Mouse (Mus musculus) stomach, embryonic 14.5 days (tissue): ENCODE data around the gene Tfap4. TPM values are rescaled to one million over a fixed set of nuclear protein-coding genes. Genes with fewer than 3 reads are reported as not detected.

Source experiments
- ATAC-seq: fragments of 200-750 bp; cut with Nextera tagmentation; 2 replicates; pipeline ENCODE4 v1.8.0; 2017; ENCODE audit warnings: low read depth, moderate TSS enrichment; ENCODE audit not compliant: insufficient number of reproducible peaks, insufficient read depth, low FRiP score
- H3K27ac ChIP-seq: fragments of 300-500 bp; sonication (generic); 2 replicates; pipeline ENCODE4 v1.5.1; 2014; ENCODE audit warnings: mild to moderate bottlenecking, low read length, moderate library complexity, mixed read lengths
- H3K27me3 ChIP-seq: fragments of 300-500 bp; sonication (generic); 2 replicates; pipeline ENCODE4 v1.6.1; 2014; ENCODE audit warnings: low read length, control low read depth, mixed read lengths; ENCODE audit not compliant: control insufficient read depth, insufficient read depth
- H3K36me3 ChIP-seq: fragments of 300-500 bp; sonication (generic); 2 replicates; pipeline ENCODE4 v1.6.1; 2014; ENCODE audit warnings: mild to moderate bottlenecking, control low read depth, low read length, moderate library complexity, mixed read lengths; ENCODE audit not compliant: control insufficient read depth, insufficient read depth
- H3K4me1 ChIP-seq: fragments of 300-500 bp; sonication (generic); 2 replicates; pipeline ENCODE4 v1.6.1; 2014; ENCODE audit warnings: low read length, control low read depth, mixed read lengths; ENCODE audit not compliant: control insufficient read depth, insufficient read depth
- H3K4me2 ChIP-seq: fragments of 300-500 bp; sonication (generic); replicated peaks from 2 replicates; pipeline ENCODE4 v1.6.1; 2014; ENCODE audit warnings: low read depth, low read length, control low read depth
- H3K4me3 ChIP-seq: fragments of 300-500 bp; sonication (generic); 2 replicates; pipeline ENCODE4 v1.5.1; 2014; ENCODE audit warnings: low read depth, low read length, control low read depth
- H3K9ac ChIP-seq: fragments of 300-500 bp; sonication (generic); replicated peaks from 2 replicates; pipeline ENCODE4 v1.6.1; 2014; ENCODE audit warnings: low read depth, mild to moderate bottlenecking, control low read depth, low read length, moderate library complexity, mixed read lengths
- H3K9me3 ChIP-seq: fragments of 300-500 bp; sonication (generic); 2 replicates; pipeline ENCODE4 v1.6.1; 2016; ENCODE audit warnings: low read depth, low read length, control low read depth; ENCODE audit not compliant: control insufficient read depth
- WGBS: fragments of 180-500 bp; shearing (Covaris S2); extraction: QIAGEN DNeasy Blood & Tissue Kit; methylation state at CpG from one replicate; pipeline ENCODE4 v1.1.7; 2014; 5-methylcytosine and 5-hydroxymethylcytosine counted together
- polyA plus RNA-seq: library from polyadenylated mRNA; unstranded; fragments of >200 nt; fragmentation: Nextera tagmentation; extraction: Ambion mirVana; gene quantifications from 2 replicates; pipeline ENCODE4 v1.2.1, GENCODE M21; 2014

Tfap4 gene
- polyA plus RNA-seq, 1 experiment from 2014 or later: 24.9 TPM

DNA sequence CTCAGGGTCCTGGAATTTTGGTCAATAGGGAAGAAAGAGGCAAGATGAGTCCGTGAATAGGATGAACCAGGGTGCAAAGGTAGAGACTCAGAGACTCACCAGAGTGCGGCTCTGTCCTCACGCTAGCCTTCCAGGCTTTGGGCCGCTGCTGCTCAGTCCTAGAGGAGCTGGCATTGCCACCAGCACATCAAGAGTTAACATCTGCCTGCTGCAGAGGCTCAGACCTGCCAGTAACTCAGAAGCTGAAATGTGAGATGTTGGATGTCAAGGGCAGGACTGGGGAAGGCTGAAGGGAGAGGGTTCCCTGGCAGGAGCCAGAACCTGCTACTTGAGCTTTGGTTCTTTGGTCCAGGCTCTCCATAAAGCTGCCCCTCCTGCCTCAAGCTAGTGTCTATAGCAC is 11.1 kb upstream of the Tfap4 start:
- 60% methylated on average over 4 of the region's 4 CpGs for WGBS
- no peaks in the 10 kb centered on the region for H3K27me3 ChIP-seq
- no peak overlapping the region for H3K9ac ChIP-seq
- no peak overlapping the region for H3K4me2 ChIP-seq
- H3K9me3 ChIP-seq: no peaks in the 10 kb centered on the region
- no peak overlapping the region for H3K4me3 ChIP-seq
- no peaks in the 10 kb centered on the region for H3K36me3 ChIP-seq
- H3K27ac ChIP-seq: no peak overlapping the region
- H3K4me1 ChIP-seq: no peaks in the 10 kb centered on the region
- no peak for ATAC-seq

DNA sequence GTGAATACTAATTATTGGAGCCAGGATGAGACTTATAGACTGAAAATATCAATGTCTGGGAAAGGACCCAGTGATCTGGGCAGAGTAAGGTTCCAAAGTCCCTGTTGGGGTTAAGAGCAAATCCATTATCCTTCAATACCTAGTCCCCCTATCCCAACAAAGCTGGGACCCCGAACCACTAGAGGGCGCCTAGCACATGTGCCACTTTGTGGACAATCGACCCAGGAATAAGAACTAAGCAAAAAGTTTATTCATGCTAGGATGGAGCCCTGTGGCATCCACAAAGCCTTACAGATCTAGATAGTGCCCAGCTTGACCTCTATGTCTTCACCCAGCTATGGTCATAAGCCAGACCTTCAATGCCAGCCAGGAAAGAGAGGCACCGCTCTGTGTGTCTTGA is 8.3 kb upstream of the Tfap4 start:
- Histone ChIP-seq H3K27me3 (no peaks in the 10 kb centered on the region), H3K36me3 (no peaks in the 10 kb centered on the region), H3K4me1 (no peaks in the 10 kb centered on the region), H3K4me3 (no peak overlapping the region), H3K27ac (no peak overlapping the region), H3K4me2 (no peak overlapping the region), H3K9ac (no peak overlapping the region), H3K9me3 (no peaks in the 10 kb centered on the region)
- peak; percentile 67; the same call in 1 of the 2 replicates for ATAC-seq
- 15% methylated on average over 4 of the region's 4 CpGs for WGBS

DNA sequence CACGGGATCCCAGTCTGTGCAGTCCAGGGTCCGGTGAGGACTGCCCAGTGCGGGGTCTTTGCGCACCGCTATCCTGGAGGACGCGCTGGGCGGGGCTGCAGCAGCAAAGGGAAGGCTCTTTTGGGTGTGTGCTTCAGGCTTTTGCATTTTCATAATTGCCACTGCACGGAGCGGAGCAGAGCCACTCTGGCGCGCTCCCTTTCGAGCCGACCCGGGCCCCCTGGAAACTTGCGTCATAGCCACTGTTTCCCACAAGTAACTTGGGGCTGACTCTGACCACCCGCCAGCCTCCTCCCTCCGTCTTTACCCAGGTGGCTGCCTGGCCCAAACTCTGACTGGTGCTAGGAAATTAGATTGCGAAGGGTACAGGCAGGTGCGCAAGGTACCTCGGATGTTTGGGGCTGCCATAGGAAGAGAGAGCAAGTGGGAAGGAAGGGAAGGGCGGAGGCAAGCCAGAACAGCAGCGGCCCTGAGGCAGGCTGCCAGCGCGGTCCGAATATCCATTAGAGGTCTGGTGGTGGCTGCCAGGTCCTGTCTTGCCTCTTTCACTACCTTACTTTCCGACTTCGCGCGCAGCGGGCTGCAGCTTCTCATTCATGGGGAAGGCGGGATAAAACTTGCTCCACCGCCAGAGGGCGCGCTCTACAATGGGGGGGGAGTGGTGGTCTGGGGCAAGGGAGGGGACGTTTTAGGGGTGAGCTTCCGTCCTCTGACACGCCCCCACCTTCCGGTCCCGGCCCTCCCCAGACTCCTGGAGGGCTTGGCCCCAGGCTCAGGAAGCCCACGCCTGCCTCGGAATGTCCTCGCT is 695 bp upstream of the Tfap4 start:
- Histone ChIP-seq H3K9ac (peak overlapping the region; percentile 77; the same call in 1 of the 2 replicates), H3K4me3 (peak overlapping the region; percentile 81), H3K27ac (peak overlapping the region; percentile 93), H3K4me2 (peak overlapping the region; percentile 57), H3K27me3 (no peaks in the 10 kb centered on the region), H3K36me3 (no peaks in the 10 kb centered on the region), H3K4me1 (peaks cover 14% of the 10 kb centered on the region), H3K9me3 (no peaks in the 10 kb centered on the region)
- peak; percentile 20 for ATAC-seq
- WGBS: under 1% methylated on average over 43 of the region's 43 CpGs

DNA sequence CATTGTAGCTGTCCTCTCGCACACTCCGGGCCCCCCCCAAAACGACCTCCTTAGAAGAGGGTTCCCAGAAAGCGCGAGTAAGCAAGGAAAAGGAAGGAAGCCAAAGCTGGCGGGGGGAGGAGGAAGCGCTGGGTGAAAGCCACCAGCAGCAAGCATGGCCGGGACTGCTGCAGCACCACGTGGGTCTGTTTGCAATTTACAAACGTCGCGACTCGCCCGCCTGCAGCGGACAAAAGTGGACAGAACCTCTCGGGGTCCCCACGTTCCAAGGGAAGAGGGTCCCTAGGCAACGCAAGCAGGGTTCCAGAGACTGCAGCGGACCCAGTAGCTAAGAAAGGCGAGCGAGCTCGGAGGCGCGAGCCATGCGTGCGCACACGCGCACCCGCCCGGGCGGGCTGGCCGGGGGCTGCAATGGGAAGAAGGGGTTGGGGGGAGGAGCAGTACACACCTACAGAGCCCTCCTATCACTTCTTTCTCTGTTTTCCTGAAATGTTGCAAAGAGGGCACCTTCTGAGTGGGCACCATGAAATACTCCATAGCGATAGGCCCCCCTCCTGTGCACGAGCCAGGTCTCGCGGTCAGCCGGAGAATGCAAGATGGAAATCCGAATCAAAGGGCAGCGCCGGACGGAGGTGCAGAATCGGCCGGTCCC is 548 bp downstream of the Tfap4 start:
- no peaks in the 10 kb centered on the region for H3K27me3 ChIP-seq
- H3K9me3 ChIP-seq: no peaks in the 10 kb centered on the region
- ATAC-seq: peak; percentile 12; the same call in 1 of the 2 replicates
- H3K4me2 ChIP-seq: peak overlapping the region; percentile 57
- peak overlapping the region; percentile 81 for H3K4me3 ChIP-seq
- H3K27ac ChIP-seq: peak overlapping the region; percentile 93
- under 1% methylated on average over 43 of the region's 43 CpGs for WGBS
- H3K36me3 ChIP-seq: no peaks in the 10 kb centered on the region
- H3K4me1 ChIP-seq: peaks cover 17% of the 10 kb centered on the region
- peak overlapping the region; percentile 77 for H3K9ac ChIP-seq

DNA sequence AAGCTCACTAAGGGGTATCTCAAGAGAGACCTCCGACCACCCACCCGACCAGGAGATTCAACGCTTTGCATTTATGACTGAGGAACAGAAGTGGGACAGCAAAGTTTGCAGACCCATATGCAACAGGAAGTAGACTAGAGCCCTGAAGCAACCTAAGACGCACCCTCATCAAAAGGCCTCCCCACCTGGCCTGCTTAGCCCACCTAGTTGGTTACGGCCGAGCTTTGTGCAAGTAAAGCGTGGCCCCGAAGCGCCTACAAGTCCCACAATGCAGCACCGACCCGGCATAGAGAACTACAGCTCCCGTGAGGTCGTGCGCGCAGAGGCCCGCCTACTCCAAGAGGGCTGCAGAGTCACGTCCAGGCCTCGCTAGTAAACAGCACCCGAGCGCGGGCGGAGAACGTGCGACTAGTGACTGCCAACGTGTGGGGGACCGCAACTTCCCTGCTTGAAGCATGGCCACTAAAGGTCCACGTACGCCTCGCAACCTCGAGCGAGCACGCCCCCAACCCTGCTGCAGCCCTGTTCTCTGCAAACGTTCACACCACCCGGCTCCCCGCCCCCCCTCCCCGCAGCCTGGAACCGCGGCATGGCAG is 1.2 kb downstream of the Tfap4 start:
- peak overlapping the region; percentile 57 for H3K4me2 ChIP-seq
- peak; percentile 90 for ATAC-seq
- H3K9me3 ChIP-seq: no peaks in the 10 kb centered on the region
- H3K9ac ChIP-seq: peak overlapping the region; percentile 77
- peaks cover 24% of the 10 kb centered on the region for H3K4me1 ChIP-seq
- H3K27me3 ChIP-seq: no peaks in the 10 kb centered on the region
- H3K36me3 ChIP-seq: no peaks in the 10 kb centered on the region
- WGBS: under 1% methylated on average over 38 of the region's 38 CpGs
- peak overlapping the region; percentile 93 for H3K27ac ChIP-seq
- peak overlapping the region; percentile 81 for H3K4me3 ChIP-seq

DNA sequence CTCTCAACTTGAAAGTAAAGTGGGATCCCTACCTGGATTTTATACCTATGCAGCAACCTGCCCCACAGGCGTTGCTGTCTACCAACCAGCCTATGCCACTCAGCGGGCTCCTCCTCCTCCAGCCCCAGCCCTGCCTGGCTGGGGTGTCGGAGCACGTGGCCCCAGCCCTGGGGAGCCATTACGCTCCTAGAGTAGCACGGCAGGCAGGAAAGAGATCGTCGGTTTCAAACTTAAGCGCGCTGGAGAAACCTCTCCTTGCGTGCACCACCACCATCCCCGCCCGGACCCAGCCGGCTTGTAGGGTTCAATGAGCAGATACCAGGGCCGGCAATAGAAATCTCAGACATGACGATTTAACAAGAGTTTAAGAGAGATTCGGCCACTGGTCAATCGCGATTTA is 1.7 kb downstream of the Tfap4 start:
- Histone ChIP-seq H3K4me1 (peaks cover 29% of the 10 kb centered on the region), H3K27ac (peak overlapping the region; percentile 93), H3K9me3 (no peaks in the 10 kb centered on the region), H3K27me3 (no peaks in the 10 kb centered on the region), H3K36me3 (no peaks in the 10 kb centered on the region; the same call in 1 of the 2 replicates), H3K4me2 (peak overlapping the region; percentile 57), H3K9ac (peak overlapping the region; percentile 77), H3K4me3 (peak overlapping the region; percentile 81)
- under 1% methylated on average over 19 of the region's 19 CpGs for WGBS
- peak; percentile 50 for ATAC-seq

DNA sequence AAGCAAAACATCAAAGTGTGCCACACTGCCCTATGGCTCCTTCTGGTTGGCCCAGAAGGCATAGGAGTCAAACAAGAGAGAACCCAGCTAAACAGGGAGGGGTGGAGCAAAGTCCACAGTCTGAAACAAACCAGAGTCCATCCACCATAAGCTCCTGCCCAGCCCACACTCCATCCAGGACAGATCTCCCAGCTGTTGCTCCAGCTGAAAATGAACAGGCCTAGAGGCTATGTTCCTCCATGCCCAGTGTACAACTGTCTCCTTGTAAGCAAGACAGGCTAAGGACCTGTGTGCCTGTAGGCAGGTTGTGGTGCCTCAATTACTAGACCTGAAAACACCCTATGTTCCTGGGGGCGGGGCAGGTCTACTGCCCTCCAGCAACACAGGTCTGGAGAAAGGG is 2.6 kb downstream of the Tfap4 start:
- Histone ChIP-seq H3K4me2 (peak overlapping the region; percentile 57), H3K9ac (peak overlapping the region; percentile 77; the same call in 1 of the 2 replicates), H3K4me3 (peak overlapping the region; percentile 81; the same call in 1 of the 2 replicates), H3K9me3 (no peaks in the 10 kb centered on the region), H3K27ac (peak overlapping the region; percentile 93), H3K4me1 (peaks cover 35% of the 10 kb centered on the region), H3K27me3 (no peaks in the 10 kb centered on the region), H3K36me3 (no peaks in the 10 kb centered on the region; the same call in 1 of the 2 replicates)
- 73% methylated on average over 1 of the region's 1 CpGs for WGBS
- ATAC-seq: 0 out of 2 replicates have a peak, but pooled peaks have one; percentile 26

DNA sequence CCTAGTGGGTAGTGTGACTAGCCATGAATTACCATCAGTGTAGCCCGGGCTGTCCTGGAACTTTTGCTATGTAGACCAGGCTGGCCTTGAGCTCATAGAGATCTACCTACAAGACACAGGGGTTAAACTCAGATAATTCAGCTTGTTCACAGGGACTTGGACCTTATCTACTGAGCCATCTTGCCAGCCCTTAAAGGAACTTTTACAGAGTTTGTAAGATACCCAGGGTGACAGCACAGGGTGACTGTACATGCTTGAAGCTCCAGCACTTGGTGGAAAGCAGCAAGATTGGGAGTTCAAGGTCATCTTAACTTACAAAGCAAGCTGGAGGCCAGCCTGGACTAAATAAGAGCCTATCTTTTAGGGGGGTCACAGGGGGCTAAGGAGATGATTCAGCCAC is 4.1 kb downstream of the Tfap4 start:
- no peak for ATAC-seq
- no peak overlapping the region for H3K4me2 ChIP-seq
- 91% methylated on average over 1 of the region's 1 CpGs for WGBS
- no peak overlapping the region for H3K9ac ChIP-seq
- H3K4me3 ChIP-seq: no peak overlapping the region
- H3K36me3 ChIP-seq: peaks cover 9% of the 10 kb centered on the region; the same call in 1 of the 2 replicates
- H3K4me1 ChIP-seq: peaks cover 35% of the 10 kb centered on the region
- no peaks in the 10 kb centered on the region for H3K9me3 ChIP-seq
- no peak overlapping the region for H3K27ac ChIP-seq
- no peaks in the 10 kb centered on the region for H3K27me3 ChIP-seq
